Mouse (Mus musculus) CD4-positive naive resting alpha-beta T cell, adult 76 days (primary cell): Measurements from ENCODE around the gene Stard3. TPM values are rescaled to one million over a fixed set of nuclear protein-coding genes. Genes with fewer than 3 reads are reported as not detected.

ENCODE experiments used
- total RNA-seq: library from RNA; stranded (reverse); gene quantifications from one replicate; pipeline ENCODE4 v1.2.4, GENCODE M21; 2023

Stard3 gene
- total RNA-seq: 32.2 TPM

GRCm38 (mm10) chr11:98358161-98359083 is at the start of gene Stard3:
Gene Stard3 (plus strand): TSS chr11:98358368.

GRCm38 (mm10) chr11:98329081-98329959 is 28.8 kb upstream of the Stard3 start, which contains the start of gene Neurod2:
Gene Neurod2 (minus strand): TSS chr11:98329648.

GRCm38 (mm10) chr11:98348083-98348961 is 9.8 kb upstream of the Stard3 start, which contains the start of gene Ppp1r1b:
Gene Ppp1r1b (plus strand): TSS chr11:98348404.

GRCm38 (mm10) chr11:98383261-98384030 is 25.3 kb downstream of the Stard3 start, which contains the start of gene Tcap:
Gene Tcap (plus strand): TSS chr11:98383811.

GRCm38 (mm10) chr11:98385638-98386585 is 27.7 kb downstream of the Stard3 start, which contains the start of gene Pnmt:
Gene Pnmt (plus strand): TSS chr11:98386450.

GRCm38 (mm10) chr11:98400161-98400726 is 42.1 kb downstream of the Stard3 start, which contains the start of gene Pgap3:
Gene Pgap3 (minus strand): TSS chr11:98400490.

GRCm38 (mm10) chr11:98412273-98412796 is 54.2 kb downstream of the Stard3 start, which contains the start of gene Erbb2:
Gene Erbb2 (plus strand): TSS chr11:98412470.

Other genes with a start within 250 kb of the Stard3 start
- 45.3 TPM for gene Fbxl20, start 208.0 kb upstream of the Stard3 start, total RNA-seq
- gene Med1, start 165.1 kb upstream of the Stard3 start, total RNA-seq: 70.4 TPM
- 103 TPM for gene Cdk12, start 155.3 kb upstream of the Stard3 start, total RNA-seq
- gene Neurod2, start 28.7 kb upstream of the Stard3 start, total RNA-seq: not detected
- gene Ppp1r1b, start 10.0 kb upstream of the Stard3 start, total RNA-seq: not detected
- gene Tcap, start 25.4 kb downstream of the Stard3 start, total RNA-seq: not detected
- not detected for gene Pnmt, start 28.1 kb downstream of the Stard3 start, total RNA-seq
- gene Pgap3, start 42.1 kb downstream of the Stard3 start, total RNA-seq: 9.3 TPM
- gene Erbb2, start 54.1 kb downstream of the Stard3 start, total RNA-seq: 0.15 TPM
- 44.5 TPM for gene Mien1, start 80.6 kb downstream of the Stard3 start, total RNA-seq
- 2.7 TPM for gene Grb7, start 88.0 kb downstream of the Stard3 start, total RNA-seq
- gene Ikzf3, start 187.7 kb downstream of the Stard3 start, total RNA-seq: 154 TPM
- gene Zpbp2, start 192.7 kb downstream of the Stard3 start, total RNA-seq: 3.7 TPM
- 19.4 TPM for gene Ormdl3, start 229.0 kb downstream of the Stard3 start, total RNA-seq
- gene Lrrc3c, start 239.9 kb downstream of the Stard3 start, total RNA-seq: not detected